Mouse (Mus musculus): ENCODE measurements around the gene Mylk3.

DNA sequence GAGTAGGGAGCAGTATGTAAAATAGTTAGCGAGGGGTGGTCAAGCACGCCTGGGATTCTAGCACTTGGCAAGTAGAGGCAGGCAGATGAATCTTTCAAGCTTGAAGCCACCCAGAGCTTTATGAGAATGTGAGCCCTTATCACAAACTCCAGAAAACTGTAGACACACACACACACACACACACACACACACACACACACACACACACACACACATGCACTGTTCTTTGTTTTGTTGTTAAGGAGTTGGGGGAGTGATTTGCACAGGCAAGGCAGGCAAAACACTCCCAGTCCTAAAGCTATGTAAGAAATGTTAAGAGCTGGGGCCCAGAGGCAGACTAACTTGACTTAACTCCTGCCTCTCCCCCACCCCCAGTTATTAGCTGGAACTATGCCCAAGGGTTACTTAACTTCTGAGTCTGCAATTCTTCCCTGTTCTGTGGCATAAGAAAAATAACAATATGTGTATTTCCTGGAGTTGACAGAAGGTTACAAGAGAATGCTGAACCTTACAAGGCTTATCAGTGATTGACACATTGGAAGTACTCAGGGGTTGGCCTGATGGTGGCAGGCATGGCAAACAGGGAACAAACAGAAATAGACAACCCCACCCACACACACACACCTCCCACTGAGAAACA lies 6.9 kb downstream of the Mylk3 start:
- TF ChIP-seq CTCF (IDR thresholded peaks at IDR 0.05; ENCODE audit: low read depth) (peak; percentile 41), EP300 (IDR thresholded peaks at IDR 0.05; ENCODE audit: low read depth) (peak; percentile 94)
